Mouse (Mus musculus): Measurements from ENCODE around the gene Tbc1d25. TPM values are rescaled to one million over a fixed set of nuclear protein-coding genes. Genes with fewer than 3 reads are reported as not detected.

Gene Tbc1d25
- polyA plus RNA-seq, 1 experiment from 2014 or later: 13.5 TPM

GRCm38 (mm10) chrX:8132017-8132976, 43.7 kb downstream of the Tbc1d25 start, which contains the start of gene Wdr13:
TSS of gene Wdr13 (minus strand) at chrX:8132892.
- H3K36me3 ChIP-seq (replicated peaks): no peaks in the 10 kb centered on the region; the same call in none of the 2 replicates
- peak within 1 kb of the TSS; percentile 54 for H3K9ac ChIP-seq
- no peaks in the 10 kb centered on the region for H3K27me3 ChIP-seq
- WGBS: 14% methylated on average over 38 of the region's 40 CpGs
- no peaks in the 10 kb centered on the region for H3K9me3 ChIP-seq
- peak within 1 kb of the TSS; percentile 49 for H3K4me3 ChIP-seq (replicated peaks)
- H3K27ac ChIP-seq: peak within 1 kb of the TSS; percentile 95
- ATAC-seq (ENCODE audit: low FRiP score): peak; percentile 92
- no peaks in the 10 kb centered on the region for H3K4me1 ChIP-seq
- peak within 1 kb of the TSS; percentile 56 for H3K4me2 ChIP-seq

GRCm38 (mm10) chrX:8131393-8131792, 44.6 kb downstream of the Tbc1d25 start:
- Histone ChIP-seq H3K27me3 (no peaks in the 10 kb centered on the region), H3K9ac (no peak overlapping the region), H3K27ac (0 out of 2 replicates have a peak overlapping the region, but pooled peaks have one; percentile 95), H3K36me3 (replicated peaks) (no peaks in the 10 kb centered on the region; the same call in none of the 2 replicates), H3K4me2 (peak overlapping the region; percentile 56), H3K4me1 (no peaks in the 10 kb centered on the region), H3K4me3 (replicated peaks) (peak overlapping the region; percentile 49), H3K9me3 (no peaks in the 10 kb centered on the region)
- WGBS: 91% methylated on average over 17 of the region's 17 CpGs
- ATAC-seq (ENCODE audit: low FRiP score): no peak

- H3K4me1 ChIP-seq: no peaks in the 10 kb centered on the region
- no peak overlapping the region for H3K27ac ChIP-seq
- no peak overlapping the region for H3K4me3 ChIP-seq (replicated peaks)
- 80% methylated on average over 7 of the region's 7 CpGs for WGBS
- no peak for ATAC-seq (ENCODE audit: low FRiP score)
- H3K9me3 ChIP-seq: no peaks in the 10 kb centered on the region
- H3K27me3 ChIP-seq: no peaks in the 10 kb centered on the region
- no peak overlapping the region for H3K4me2 ChIP-seq
- no peak overlapping the region for H3K9ac ChIP-seq
- peaks cover 13% of the 10 kb centered on the region for H3K36me3 ChIP-seq (replicated peaks)
Observed at GRCm38 (mm10) chrX:8125235-8125634, 50.7 kb downstream of the Tbc1d25 start.

- 91% methylated on average over 6 of the region's 6 CpGs for WGBS
- H3K9me3 ChIP-seq: no peaks in the 10 kb centered on the region
- no peak overlapping the region for H3K4me2 ChIP-seq
- H3K27ac ChIP-seq: no peak overlapping the region
- H3K36me3 ChIP-seq (replicated peaks): peaks cover 13% of the 10 kb centered on the region
- H3K9ac ChIP-seq: no peak overlapping the region
- H3K4me3 ChIP-seq (replicated peaks): no peak overlapping the region
- ATAC-seq (ENCODE audit: low FRiP score): no peak
- H3K4me1 ChIP-seq: no peaks in the 10 kb centered on the region
- no peaks in the 10 kb centered on the region for H3K27me3 ChIP-seq
Observed at GRCm38 (mm10) chrX:8123821-8124470, 52.0 kb downstream of the Tbc1d25 start.

GRCm38 (mm10) chrX:8117264-8117663, 58.7 kb downstream of the Tbc1d25 start:
- Histone ChIP-seq H3K27ac (no peak overlapping the region), H3K9me3 (no peaks in the 10 kb centered on the region), H3K4me1 (no peaks in the 10 kb centered on the region), H3K4me2 (no peak overlapping the region), H3K4me3 (replicated peaks) (no peak overlapping the region), H3K27me3 (no peaks in the 10 kb centered on the region), H3K36me3 (replicated peaks) (no peaks in the 10 kb centered on the region), H3K9ac (no peak overlapping the region)
- ATAC-seq (ENCODE audit: low FRiP score): no peak

GRCm38 (mm10) chrX:8115275-8115674, 60.7 kb downstream of the Tbc1d25 start:
- Histone ChIP-seq H3K4me1 (no peaks in the 10 kb centered on the region), H3K27me3 (no peaks in the 10 kb centered on the region), H3K9me3 (no peaks in the 10 kb centered on the region), H3K4me2 (no peak overlapping the region), H3K9ac (no peak overlapping the region), H3K36me3 (replicated peaks) (no peaks in the 10 kb centered on the region), H3K27ac (no peak overlapping the region), H3K4me3 (replicated peaks) (no peak overlapping the region)
- no peak for ATAC-seq (ENCODE audit: low FRiP score)
- WGBS: 79% methylated on average over 4 of the region's 4 CpGs

GRCm38 (mm10) chrX:8105019-8105418, 71.0 kb downstream of the Tbc1d25 start:
- ATAC-seq (ENCODE audit: low FRiP score): no peak
- 96% methylated on average over 3 of the region's 3 CpGs for WGBS
- Histone ChIP-seq H3K4me3 (replicated peaks) (no peak overlapping the region), H3K9ac (no peak overlapping the region), H3K36me3 (replicated peaks) (no peaks in the 10 kb centered on the region), H3K4me1 (peaks cover 10% of the 10 kb centered on the region), H3K9me3 (no peaks in the 10 kb centered on the region), H3K27ac (no peak overlapping the region), H3K27me3 (no peaks in the 10 kb centered on the region), H3K4me2 (no peak overlapping the region)

Other genes with a start within 250 kb of the Tbc1d25 start
- gene Eras, start 247.6 kb downstream of the Tbc1d25 start, polyA plus RNA-seq (2016; fragmentation: Nextera tagmentation; extraction: Ambion mirVana): not detected in 2 replicates
- gene Hdac6, start 228.3 kb downstream of the Tbc1d25 start, polyA plus RNA-seq (2016; fragmentation: Nextera tagmentation; extraction: Ambion mirVana): 81.5 and 85.6 TPM in 2 replicates
- gene Gata1, start 198.1 kb downstream of the Tbc1d25 start, polyA plus RNA-seq (2016; fragmentation: Nextera tagmentation; extraction: Ambion mirVana): 0.87 and 0.97 TPM in 2 replicates
- gene Glod5, start 157.7 kb downstream of the Tbc1d25 start, polyA plus RNA-seq (2016; fragmentation: Nextera tagmentation; extraction: Ambion mirVana): 0.31 and 0.42 TPM in 2 replicates
- 83.3 and 87.9 TPM in 2 replicates for gene Suv39h1, start 101.4 kb downstream of the Tbc1d25 start, polyA plus RNA-seq (2016; fragmentation: Nextera tagmentation; extraction: Ambion mirVana)
- gene Was, start 85.7 kb downstream of the Tbc1d25 start, polyA plus RNA-seq (2016; fragmentation: Nextera tagmentation; extraction: Ambion mirVana): 0.09 and 0.17 TPM in 2 replicates
- gene Wdr13, start 43.3 kb downstream of the Tbc1d25 start, polyA plus RNA-seq (2016; fragmentation: Nextera tagmentation; extraction: Ambion mirVana): 38.6 and 39.1 TPM in 2 replicates
- 484 and 498 TPM in 2 replicates for gene Rbm3, start 30.3 kb downstream of the Tbc1d25 start, polyA plus RNA-seq (2016; fragmentation: Nextera tagmentation; extraction: Ambion mirVana)
- 19.5 and 25.3 TPM in 2 replicates for gene Ebp, start 17.3 kb upstream of the Tbc1d25 start, polyA plus RNA-seq (2016; fragmentation: Nextera tagmentation; extraction: Ambion mirVana)
- 20.1 and 22.9 TPM in 2 replicates for gene Porcn, start 30.3 kb upstream of the Tbc1d25 start, polyA plus RNA-seq (2016; fragmentation: Nextera tagmentation; extraction: Ambion mirVana)
- 42.6 and 44.8 TPM in 2 replicates for gene Ftsj1, start 76.2 kb upstream of the Tbc1d25 start, polyA plus RNA-seq (2016; fragmentation: Nextera tagmentation; extraction: Ambion mirVana)
- gene Slc38a5, start 95.0 kb upstream of the Tbc1d25 start, polyA plus RNA-seq (2016; fragmentation: Nextera tagmentation; extraction: Ambion mirVana): 3.3 and 3.9 TPM in 2 replicates
- not detected in 2 replicates for gene Ssxb10, start 151.2 kb upstream of the Tbc1d25 start, polyA plus RNA-seq (2016; fragmentation: Nextera tagmentation; extraction: Ambion mirVana)
- not detected in 2 replicates for gene Ssxb9, start 190.8 kb upstream of the Tbc1d25 start, polyA plus RNA-seq (2016; fragmentation: Nextera tagmentation; extraction: Ambion mirVana)
- not detected in 2 replicates for gene Ssxb1, start 237.1 kb upstream of the Tbc1d25 start, polyA plus RNA-seq (2016; fragmentation: Nextera tagmentation; extraction: Ambion mirVana)

All from forebrain, embryonic 12.5 days (tissue).